Mouse (Mus musculus): ENCODE measurements around the gene Cxcl1.

Gene Cxcl1

GRCm38 (mm10) chr5:90891464-90891813 lies 398 bp downstream of the Cxcl1 start:
- DNase-seq: no peak

- no peak for DNase-seq
Observed at GRCm38 (mm10) chr5:90894231-90894630, 3.2 kb downstream of the Cxcl1 start.

- no peak for DNase-seq
Observed at GRCm38 (mm10) chr5:90897429-90897828, 6.4 kb downstream of the Cxcl1 start.

- DNase-seq: no peak
Observed at GRCm38 (mm10) chr5:90899308-90899707, 8.3 kb downstream of the Cxcl1 start.

GRCm38 (mm10) chr5:90900147-90900546 lies 9.1 kb downstream of the Cxcl1 start:
- peak; percentile 71 to 79 for DNase-seq

- DNase-seq: no peak
Observed at GRCm38 (mm10) chr5:90900688-90901087, 9.6 kb downstream of the Cxcl1 start.

GRCm38 (mm10) chr5:90902380-90903260 lies 11.6 kb downstream of the Cxcl1 start:
- peak; percentile 35 to 40 for DNase-seq

- peak in 1 of 2 experiments; percentile 8 for DNase-seq
Observed at GRCm38 (mm10) chr5:90903339-90904020, 12.4 kb downstream of the Cxcl1 start, which contains the start of gene Cxcl2. Gene Cxcl2, plus strand, starts transcription at chr5:90903871.

GRCm38 (mm10) chr5:90908983-90909382 lies 17.9 kb downstream of the Cxcl1 start:
- DNase-seq: peak; percentile 64 to 85

GRCm38 (mm10) chr5:90919495-90919894 lies 28.5 kb downstream of the Cxcl1 start:
- no peak for DNase-seq

- DNase-seq: peak in 1 of 2 experiments; percentile 38
Observed at GRCm38 (mm10) chr5:90922958-90923357, 31.9 kb downstream of the Cxcl1 start.

GRCm38 (mm10) chr5:90930546-90930945 lies 39.5 kb downstream of the Cxcl1 start:
- no peak for DNase-seq

GRCm38 (mm10) chr5:90930971-90931851 lies 40.2 kb downstream of the Cxcl1 start, which contains the start of gene Mthfd2l:
Gene Mthfd2l, plus strand, starts transcription at chr5:90931117.
- peak; percentile 82 to 90 for DNase-seq

GRCm38 (mm10) chr5:90931911-90932310 lies 40.9 kb downstream of the Cxcl1 start:
- DNase-seq: no peak

GRCm38 (mm10) chr5:90936706-90937105 lies 45.7 kb downstream of the Cxcl1 start:
- no peak for DNase-seq

Data from kidney, postnatal 25 days (tissue).